Mouse (Mus musculus): ENCODE results near the gene Polr3f.

Gene Polr3f

GRCm38 (mm10) chr2:144588723-144589122 is 61.2 kb downstream of the Polr3f start:
- DNase-seq (ENCODE audit: low spot score in 2 of 2), result no peak

All from right cerebral cortex, postnatal 10 days (tissue).